Mouse (Mus musculus) leukemia stem cell, adult 10-12 weeks (primary cell): ENCODE measurements around the gene Sigirr. TPM values are rescaled to one million over a fixed set of nuclear protein-coding genes. Genes with fewer than 3 reads are reported as not detected.

Experiments used
- polyA plus RNA-seq: library from polyadenylated mRNA; stranded (reverse); fragments of >175 nt; gene quantifications from 2 replicates; pipeline ENCODE4 v1.2.3, GENCODE M21; 2012; ENCODE audit warnings: low replicate concordance

Sigirr gene
- polyA plus RNA-seq = 10.6 and 20.3 TPM in 2 replicates

GRCm38 (mm10) chr7:141099911-141100691 lies at the start of gene Sigirr:
Gene Sigirr, minus strand, starts transcription at chr7:141100572.

GRCm38 (mm10) chr7:141122245-141122644 lies 21.9 kb upstream of the Sigirr start, which contains the start of gene Ptdss2:
Gene Ptdss2, plus strand, starts transcription at chr7:141122382.

GRCm38 (mm10) chr7:141117636-141118035 lies 17.3 kb upstream of the Sigirr start, which contains the start of gene Ano9:
Gene Ano9, minus strand, starts transcription at chr7:141117806.

GRCm38 (mm10) chr7:141077841-141078240 lies 22.5 kb downstream of the Sigirr start, which contains the start of gene Pkp3:
Gene Pkp3, plus strand, starts transcription at chr7:141078218.

GRCm38 (mm10) chr7:141060426-141061242 lies 39.7 kb downstream of the Sigirr start, which contains the start of gene B4galnt4:
Gene B4galnt4, plus strand, starts transcription at chr7:141061104.

Other genes starting within 250 kb of the Sigirr start
- not detected in 2 replicates for gene Gm45785, start 244.2 kb downstream of the Sigirr start, polyA plus RNA-seq
- 59.0 and 60.4 TPM in 2 replicates for gene Ric8a, start 243.6 kb downstream of the Sigirr start, polyA plus RNA-seq
- 1.6 and 5.5 TPM in 2 replicates for gene Bet1l, start 243.0 kb downstream of the Sigirr start, polyA plus RNA-seq
- gene Psmd13, start 218.6 kb downstream of the Sigirr start, polyA plus RNA-seq = 24.5 and 69.2 TPM in 2 replicates
- gene Sirt3, start 218.3 kb downstream of the Sigirr start, polyA plus RNA-seq = 32.7 and 37.1 TPM in 2 replicates
- gene Cox8b, start 200.1 kb downstream of the Sigirr start, polyA plus RNA-seq = not detected in 2 replicates
- not detected in 2 replicates for gene Nlrp6, start 179.7 kb downstream of the Sigirr start, polyA plus RNA-seq
- 8.1 and 14.9 TPM in 2 replicates for gene Pgghg, start 159.2 kb downstream of the Sigirr start, polyA plus RNA-seq
- 0.58 TPM in 1 of 2 replicates, not detected in the other for gene Ifitm5, start 150.3 kb downstream of the Sigirr start, polyA plus RNA-seq
- gene Gm45717, start 144.6 kb downstream of the Sigirr start, polyA plus RNA-seq = not detected in 2 replicates
- gene Ifitm2, start 144.6 kb downstream of the Sigirr start, polyA plus RNA-seq = 14.4 and 81.4 TPM in 2 replicates
- gene Ifitm1, start 133.4 kb downstream of the Sigirr start, polyA plus RNA-seq = 1.1 and 10.3 TPM in 2 replicates
- gene Ifitm3, start 89.8 kb downstream of the Sigirr start, polyA plus RNA-seq = 12.1 and 15.1 TPM in 2 replicates
- gene Ifitm6, start 82.6 kb downstream of the Sigirr start, polyA plus RNA-seq = 0.77 TPM in 1 of 2 replicates, not detected in the other
- not detected in 2 replicates for gene Gm17387, start 71.4 kb downstream of the Sigirr start, polyA plus RNA-seq
- 2.6 and 3.4 TPM in 2 replicates for gene B4galnt4, start 39.5 kb downstream of the Sigirr start, polyA plus RNA-seq
- 5.0 and 6.6 TPM in 2 replicates for gene Pkp3, start 22.4 kb downstream of the Sigirr start, polyA plus RNA-seq
- gene Ano9, start 17.2 kb upstream of the Sigirr start, polyA plus RNA-seq = 0.30 TPM in 1 of 2 replicates, not detected in the other
- 172 and 234 TPM in 2 replicates for gene Ptdss2, start 21.8 kb upstream of the Sigirr start, polyA plus RNA-seq
- gene Rnh1, start 72.3 kb upstream of the Sigirr start, polyA plus RNA-seq = 4.4 and 23.6 TPM in 2 replicates
- gene Hras, start 93.4 kb upstream of the Sigirr start, polyA plus RNA-seq = 58.5 and 63.6 TPM in 2 replicates
- 9.6 and 9.7 TPM in 2 replicates for gene Lrrc56, start 93.6 kb upstream of the Sigirr start, polyA plus RNA-seq
- gene Lmntd2, start 113.5 kb upstream of the Sigirr start, polyA plus RNA-seq = 0.97 and 1.5 TPM in 2 replicates
- gene Rassf7, start 115.3 kb upstream of the Sigirr start, polyA plus RNA-seq = 8.4 and 16.5 TPM in 2 replicates
- 105 and 162 TPM in 2 replicates for gene Phrf1, start 128.2 kb upstream of the Sigirr start, polyA plus RNA-seq
- 194 and 421 TPM in 2 replicates for gene Irf7, start 165.9 kb upstream of the Sigirr start, polyA plus RNA-seq
- 0.24 TPM in 1 of 2 replicates, not detected in the other for gene Cdhr5, start 176.2 kb upstream of the Sigirr start, polyA plus RNA-seq
- gene Sct, start 178.6 kb upstream of the Sigirr start, polyA plus RNA-seq = not detected in 2 replicates
- gene Drd4, start 191.4 kb upstream of the Sigirr start, polyA plus RNA-seq = 0.06 TPM in 1 of 2 replicates, not detected in the other
- gene Deaf1, start 227.1 kb upstream of the Sigirr start, polyA plus RNA-seq = 29.1 and 106 TPM in 2 replicates
- 17.9 and 21.6 TPM in 2 replicates for gene Tmem80, start 227.2 kb upstream of the Sigirr start, polyA plus RNA-seq
- gene Eps8l2, start 238.3 kb upstream of the Sigirr start, polyA plus RNA-seq = 0.36 TPM in 1 of 2 replicates, not detected in the other